Comparison of ENCODE assay signal across 9 mouse cellular contexts in the genomic region with DNA sequence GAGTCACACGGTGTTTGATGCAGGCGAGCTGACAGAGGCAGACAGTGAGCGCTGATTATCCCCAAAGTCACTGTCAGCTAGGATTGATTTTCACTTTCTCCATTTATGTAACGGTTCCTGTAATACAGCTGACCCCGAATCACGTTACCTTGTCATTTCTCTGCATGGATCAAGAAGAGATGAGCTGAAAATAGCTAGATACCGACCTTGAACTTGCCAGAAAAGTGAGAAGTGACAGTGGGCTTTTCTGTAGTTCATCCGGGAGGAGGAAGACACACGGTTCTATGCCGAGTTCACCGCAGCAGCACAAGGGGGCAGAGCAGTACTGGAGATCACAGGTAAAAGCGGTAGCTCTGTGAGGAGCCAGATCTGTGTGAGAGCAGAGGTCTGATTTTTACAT. TPM values are rescaled to one million over a fixed set of nuclear protein-coding genes. Genes with fewer than 3 reads are reported as not detected.
DNase-seq lines count a peak whose midpoint lies in the region; ATAC-seq lines count a peak whose summit lies in the region.
"Had no signal": no experiment of that assay in that cellular context is flagged by ENCODE, and none has a peak within 500 bp of the region (broad histone marks: within the 10 kb centered on the region; RNA-seq: fewer than 3 reads in every experiment).

No protein-coding gene starts in this region.

- peak; percentile 66; the same call in 1 of the 2 replicates for ATAC-seq in forebrain, embryonic 12.5 days (ENCODE audit: low FRiP score)
- 0 out of 2 replicates have a peak, but pooled peaks have one; percentile 78 for ATAC-seq in kidney, embryonic 16.5 days (ENCODE audit: low FRiP score, low TSS enrichment)

- H3K27ac ChIP-seq in forebrain, embryonic 12.5 days: no peak overlapping the region
- H3K27ac ChIP-seq in kidney, embryonic 16.5 days (ENCODE audit: low read length): no peak overlapping the region
- H3K27ac ChIP-seq in midbrain, embryonic 10.5 days (replicated peaks): no peak overlapping the region
- H3K27ac ChIP-seq: liver, embryonic 13.5 days had no signal

- peaks cover 5% of the 10 kb centered on the region; the same call in 1 of the 2 replicates for H3K4me1 ChIP-seq in forebrain, embryonic 12.5 days
- H3K4me1 ChIP-seq in kidney, embryonic 16.5 days (ENCODE audit: insufficient read depth, low read length): peaks cover 12% of the 10 kb centered on the region; the same call in 1 of the 2 replicates
- H3K4me1 ChIP-seq in midbrain, embryonic 10.5 days: peaks cover 11% of the 10 kb centered on the region

- WGBS in forebrain, embryonic 12.5 days: 49% methylated on average over 12 of the region's 12 CpGs
- WGBS in kidney, embryonic 16.5 days: 48% methylated on average over 12 of the region's 12 CpGs
- WGBS in midbrain, embryonic 10.5 days: 54% methylated on average over 12 of the region's 12 CpGs

- H3K4me3 ChIP-seq in forebrain, embryonic 12.5 days (replicated peaks): no peak overlapping the region
- H3K4me3 ChIP-seq in kidney, embryonic 16.5 days (ENCODE audit: low read length): no peak overlapping the region
- H3K4me3 ChIP-seq in midbrain, embryonic 10.5 days: no peak overlapping the region
- H3K4me3 ChIP-seq: liver, embryonic 13.5 days had no signal

- peak; percentile 15 for DNase-seq in gastrocnemius, adult 18-20 months (ENCODE audit: low spot score)
- DNase-seq in gastrocnemius, adult 8-10 months (ENCODE audit: low spot score in 2 of 2): no peak
- peak; percentile 6 for DNase-seq in urinary bladder, postnatal 14 days (ENCODE audit: low spot score)
- DNase-seq in urinary bladder, adult 18-20 months (ENCODE audit: low spot score in 2 of 2): no peak
- peak; percentile 17 for DNase-seq in midbrain, embryonic 10.5 days (ENCODE audit: low spot score)
- DNase-seq in testis, postnatal 10 days (ENCODE audit: low spot score): peak; percentile 48
- DNase-seq: liver, embryonic 13.5 days had no signal

- H3K9me3 ChIP-seq in forebrain, embryonic 12.5 days: no peaks in the 10 kb centered on the region
- no peaks in the 10 kb centered on the region for H3K9me3 ChIP-seq in kidney, embryonic 16.5 days (ENCODE audit: low read length)
- H3K9me3 ChIP-seq in midbrain, embryonic 10.5 days (replicated peaks): no peaks in the 10 kb centered on the region
- H3K9me3 ChIP-seq: liver, embryonic 13.5 days had no signal

- H3K36me3 ChIP-seq in forebrain, embryonic 12.5 days (replicated peaks): no peaks in the 10 kb centered on the region
- H3K36me3 ChIP-seq in kidney, embryonic 16.5 days (ENCODE audit: insufficient read depth, low read length): no peaks in the 10 kb centered on the region
- no peaks in the 10 kb centered on the region for H3K36me3 ChIP-seq in midbrain, embryonic 10.5 days
- H3K36me3 ChIP-seq: liver, embryonic 13.5 days had no signal

- peaks cover 68% of the 10 kb centered on the region for H3K27me3 ChIP-seq in forebrain, embryonic 12.5 days
- 0 out of 2 replicates have a peak, but pooled peaks cover 3% of the 10 kb centered on the region for H3K27me3 ChIP-seq in kidney, embryonic 16.5 days (ENCODE audit: insufficient read depth, low read length)
- no peaks in the 10 kb centered on the region; the same call in 1 of the 2 replicates for H3K27me3 ChIP-seq in midbrain, embryonic 10.5 days (ENCODE audit: low read depth, poor library complexity, severe bottlenecking)
- H3K27me3 ChIP-seq: liver, embryonic 13.5 days had no signal

- no peak overlapping the region for H3K9ac ChIP-seq in forebrain, embryonic 12.5 days
- H3K9ac ChIP-seq in kidney, embryonic 16.5 days (replicated peaks; ENCODE audit: low read length): no peak overlapping the region
- H3K9ac ChIP-seq: liver, embryonic 13.5 days had no signal

- H3K4me2 ChIP-seq in forebrain, embryonic 12.5 days: no peak overlapping the region
- no peak overlapping the region for H3K4me2 ChIP-seq in kidney, embryonic 16.5 days (replicated peaks; ENCODE audit: low read depth, low read length)
- H3K4me2 ChIP-seq: liver, embryonic 13.5 days had no signal

RNA-seq across cellular contexts. Expression of a gene that starts 38.5 kb away (rescaled TPM):
- total RNA-seq in gastrocnemius, adult 18-20 months (2021): under 1 TPM; 0.75 to 0.97 TPM
- total RNA-seq in gastrocnemius, adult 8-10 months (2022): 1 to 10 TPM in 2 of 4 experiments, under 1 TPM in 2; 0.48 to 1.4 (median 1.0) TPM
- 0.23 and 0.38 TPM in 2 replicates for polyA plus RNA-seq in forebrain, embryonic 12.5 days (2016; fragmentation: Nextera tagmentation; extraction: Ambion mirVana)
- 0.80 and 1.1 TPM in 2 replicates for polyA plus RNA-seq in kidney, embryonic 16.5 days (2015; fragmentation: Nextera tagmentation; extraction: Ambion mirVana)
- polyA plus RNA-seq in midbrain, embryonic 10.5 days (2016; fragmentation: Nextera tagmentation; extraction: Ambion mirVana): 0.15 and 0.38 TPM in 2 replicates

Comparison
In these comparisons a context has a peak if more than half of its experiments do, and no peak if none do; other contexts are left out.
1. DNase-seq: peak in gastrocnemius, adult 18-20 months (single experiment), urinary bladder, postnatal 14 days (single experiment), midbrain, embryonic 10.5 days (single experiment) and testis, postnatal 10 days (single experiment); none in gastrocnemius, adult 8-10 months (0 of 2) and urinary bladder, adult 18-20 months (0 of 2).